Mouse (Mus musculus) liver, embryonic 16.5 days (tissue): ENCODE measurements around the gene Gps1. TPM values are rescaled to one million over a fixed set of nuclear protein-coding genes. Genes with fewer than 3 reads are reported as not detected.
"Not testable (repeated sequence)": the region's sequence is repeated elsewhere in the genome, so short reads cannot be mapped to it uniquely, and the experiment has no call there.

Experiments
- ATAC-seq: fragments of 200-750 bp; cut with Nextera tagmentation; 2 replicates; pipeline ENCODE4 v1.8.0; 2017; ENCODE audit warnings: low read depth, mild to moderate bottlenecking, moderate number of reproducible peaks, moderate library complexity
- H3K27ac ChIP-seq: fragments of 300-500 bp; sonication (generic); 2 replicates; pipeline ENCODE4 v1.5.1; 2014; ENCODE audit warnings: mild to moderate bottlenecking, low read length
- H3K27me3 ChIP-seq: fragments of 300-500 bp; sonication (generic); 2 replicates; pipeline ENCODE4 v1.6.1; 2014; ENCODE audit warnings: low read depth, low read length, mixed read lengths; ENCODE audit not compliant: control insufficient read depth, insufficient read depth
- H3K36me3 ChIP-seq: fragments of 300-500 bp; sonication (generic); 2 replicates; pipeline ENCODE4 v1.6.1; 2014; ENCODE audit warnings: mild to moderate bottlenecking; ENCODE audit not compliant: control insufficient read depth, insufficient read depth
- H3K4me1 ChIP-seq: fragments of 300-500 bp; sonication (generic); 2 replicates; pipeline ENCODE4 v1.6.1; 2014; ENCODE audit warnings: low read depth, low read length, mixed read lengths; ENCODE audit not compliant: control insufficient read depth
- H3K4me2 ChIP-seq: fragments of 300-500 bp; sonication (generic); 2 replicates; pipeline ENCODE4 v1.6.1; 2014; ENCODE audit warnings: low read depth, low read length, mixed read lengths
- H3K4me3 ChIP-seq: fragments of 300-500 bp; sonication (generic); 2 replicates; pipeline ENCODE4 v1.5.1; 2014; ENCODE audit warnings: low read depth, mild to moderate bottlenecking, low read length
- H3K9ac ChIP-seq: fragments of 300-500 bp; sonication (generic); 2 replicates; pipeline ENCODE4 v1.6.1; 2014; ENCODE audit warnings: low read depth, low read length
- H3K9me3 ChIP-seq: fragments of 300-500 bp; sonication (generic); replicated peaks from 2 replicates; pipeline ENCODE4 v1.6.1; 2016; ENCODE audit warnings: low read length; ENCODE audit not compliant: control insufficient read depth
- WGBS: fragments of 180-500 bp; shearing (Covaris S2); extraction: QIAGEN DNeasy Blood & Tissue Kit; methylation state at CpG from one replicate; pipeline ENCODE4 v1.1.7; 2014; ENCODE audit not compliant: insufficient replicate concordance; 5-methylcytosine and 5-hydroxymethylcytosine counted together
- polyA plus RNA-seq: library from polyadenylated mRNA; unstranded; fragments of >200 nt; fragmentation: Nextera tagmentation; extraction: Ambion mirVana; gene quantifications from 2 replicates; pipeline ENCODE4 v1.2.1, GENCODE M21; 2015

Gps1 gene
- polyA plus RNA-seq, 1 experiment from 2014 or later = 61.6 TPM

- Histone ChIP-seq H3K4me2 (no peak overlapping the region), H3K9ac (no peak overlapping the region), H3K27me3 (no peaks in the 10 kb centered on the region), H3K36me3 (no peaks in the 10 kb centered on the region), H3K4me1 (peaks cover 11% of the 10 kb centered on the region), H3K27ac (no peak overlapping the region), H3K9me3 (no peaks in the 10 kb centered on the region), H3K4me3 (no peak overlapping the region)
- WGBS = 73% methylated on average over 3 of the region's 3 CpGs
- no peak for ATAC-seq
Measured at GRCm38 (mm10) chr11:120831659-120832440, 47.8 kb downstream of the Gps1 start.

- H3K36me3 ChIP-seq, H3K4me3 ChIP-seq, H3K4me2 ChIP-seq, H3K27ac ChIP-seq, H3K9me3 ChIP-seq, H3K9ac ChIP-seq, H3K27me3 ChIP-seq: not testable (repeated sequence)
- peaks cover 11% of the 10 kb centered on the region for H3K4me1 ChIP-seq
- peak; percentile 33; the same call in 1 of the 2 replicates for ATAC-seq
- WGBS = 50% methylated on average over 5 of the region's 5 CpGs
Measured at GRCm38 (mm10) chr11:120832962-120833361, 48.9 kb downstream of the Gps1 start.

- Histone ChIP-seq H3K9me3 (no peaks in the 10 kb centered on the region), H3K9ac (no peak overlapping the region), H3K4me1 (peaks cover 11% of the 10 kb centered on the region), H3K36me3 (no peaks in the 10 kb centered on the region), H3K27ac (peak overlapping the region; percentile 31), H3K4me3 (no peak overlapping the region), H3K4me2 (no peak overlapping the region), H3K27me3 (no peaks in the 10 kb centered on the region)
- 51% methylated on average over 8 of the region's 8 CpGs for WGBS
- ATAC-seq = peak; percentile 47
Measured at GRCm38 (mm10) chr11:120833555-120834280, 49.6 kb downstream of the Gps1 start.

Other genes starting within 250 kb of the Gps1 start
- 38.5 and 39.1 TPM in 2 replicates for gene Mcrip1, start 234.5 kb upstream of the Gps1 start, polyA plus RNA-seq
- gene Ppp1r27, start 233.1 kb upstream of the Gps1 start, polyA plus RNA-seq = 0.20 and 1.2 TPM in 2 replicates
- 793 and 897 TPM in 2 replicates for gene P4hb, start 211.0 kb upstream of the Gps1 start, polyA plus RNA-seq
- 201 and 205 TPM in 2 replicates for gene Arhgdia, start 202.6 kb upstream of the Gps1 start, polyA plus RNA-seq
- 52.4 and 87.2 TPM in 2 replicates for gene Alyref, start 185.9 kb upstream of the Gps1 start, polyA plus RNA-seq
- gene Anapc11, start 185.9 kb upstream of the Gps1 start, polyA plus RNA-seq = 66.8 and 67.8 TPM in 2 replicates
- gene Npb, start 175.8 kb upstream of the Gps1 start, polyA plus RNA-seq = 16.2 and 16.4 TPM in 2 replicates
- gene Pcyt2, start 166.3 kb upstream of the Gps1 start, polyA plus RNA-seq = 158 and 184 TPM in 2 replicates
- 27.3 and 28.0 TPM in 2 replicates for gene Sirt7, start 159.0 kb upstream of the Gps1 start, polyA plus RNA-seq
- 29.4 and 30.9 TPM in 2 replicates for gene Mafg, start 150.7 kb upstream of the Gps1 start, polyA plus RNA-seq
- gene Pycr1, start 140.5 kb upstream of the Gps1 start, polyA plus RNA-seq = 4.8 and 5.1 TPM in 2 replicates
- gene Myadml2, start 136.1 kb upstream of the Gps1 start, polyA plus RNA-seq = 0.58 and 0.61 TPM in 2 replicates
- 0.15 and 0.20 TPM in 2 replicates for gene Notum, start 123.1 kb upstream of the Gps1 start, polyA plus RNA-seq
- gene Aspscr1, start 111.3 kb upstream of the Gps1 start, polyA plus RNA-seq = 44.6 and 44.7 TPM in 2 replicates
- gene Cenpx, start 70.5 kb upstream of the Gps1 start, polyA plus RNA-seq = 78.1 and 87.1 TPM in 2 replicates
- 9.0 and 9.7 TPM in 2 replicates for gene Lrrc45, start 70.3 kb upstream of the Gps1 start, polyA plus RNA-seq
- gene Rac3, start 62.8 kb upstream of the Gps1 start, polyA plus RNA-seq = 0.77 and 0.80 TPM in 2 replicates
- 23.4 and 27.9 TPM in 2 replicates for gene Dcxr, start 57.0 kb upstream of the Gps1 start, polyA plus RNA-seq
- 0.31 TPM in 1 of 2 replicates, not detected in the other for gene Cbr2, start 52.2 kb upstream of the Gps1 start, polyA plus RNA-seq
- 1.5 and 1.6 TPM in 2 replicates for gene Hmga1b, start 21.5 kb upstream of the Gps1 start, polyA plus RNA-seq
- 8.6 and 11.5 TPM in 2 replicates for gene Rfng, start 65 bp upstream of the Gps1 start, polyA plus RNA-seq
- 51.4 and 51.6 TPM in 2 replicates for gene Dus1l, start 12.1 kb downstream of the Gps1 start, polyA plus RNA-seq
- gene Fasn, start 40.3 kb downstream of the Gps1 start, polyA plus RNA-seq = 20.3 and 24.2 TPM in 2 replicates
- gene Ccdc57, start 148.6 kb downstream of the Gps1 start, polyA plus RNA-seq = 1.6 and 1.7 TPM in 2 replicates
- gene Slc16a3, start 164.2 kb downstream of the Gps1 start, polyA plus RNA-seq = 80.5 and 82.1 TPM in 2 replicates
- gene Csnk1d, start 207.1 kb downstream of the Gps1 start, polyA plus RNA-seq = 33.4 and 36.8 TPM in 2 replicates